Comparison of ENCODE assay signal across 24 mouse cellular contexts in genomic region chr4:131193900-131194419, GRCm38 (mm10).
A peak's percentile ranks its signal among the peaks of the same experiment; 100 is the strongest.
DNase-seq lines count a peak whose midpoint lies in the region; ATAC-seq lines count a peak whose summit lies in the region.
"Had no signal": no experiment of that assay in that cellular context is flagged by ENCODE, and none has a peak within 500 bp of the region (broad histone marks: within the 10 kb centered on the region; RNA-seq: fewer than 3 reads in every experiment).

No protein-coding gene starts in this region.

- no peak for ATAC-seq in cerebellum, adult (ENCODE audit: insufficient number of reproducible peaks, low FRiP score, low TSS enrichment)
- peak; percentile 59; the same call in 1 of the 2 replicates for ATAC-seq in hindbrain, embryonic 15.5 days (ENCODE audit: low FRiP score, low read depth)
- ATAC-seq in hindbrain, embryonic 11.5 days (ENCODE audit: low FRiP score), result no peak
- ATAC-seq in kidney, embryonic 15.5 days (replicated peaks; ENCODE audit: low FRiP score), result no peak
- peak; percentile 50; the same call in 1 of the 2 replicates for ATAC-seq in neural tube, embryonic 13.5 days (ENCODE audit: low read depth)
- ATAC-seq: activated CD4-positive, CD25-positive, alpha-beta regulatory T cell, adult 4 months; CD4-positive, CD25-positive, alpha-beta regulatory T cell, adult 4 months; forebrain, embryonic 13.5 days; forebrain, embryonic 15.5 days; forebrain, postnatal 0 days; Patski had no signal

- H3K9ac ChIP-seq in hindbrain, embryonic 15.5 days, result no peak overlapping the region
- no peak overlapping the region for H3K9ac ChIP-seq in hindbrain, embryonic 11.5 days (ENCODE audit: low read depth, low read length)
- H3K9ac ChIP-seq in kidney, embryonic 15.5 days, result no peak overlapping the region
- no peak overlapping the region for H3K9ac ChIP-seq in neural tube, embryonic 13.5 days
- H3K9ac ChIP-seq: embryonic facial prominence, embryonic 12.5 days; forebrain, embryonic 13.5 days; forebrain, embryonic 15.5 days; forebrain, postnatal 0 days had no signal

- no peaks in the 10 kb centered on the region for H3K9me3 ChIP-seq in hindbrain, embryonic 15.5 days
- H3K9me3 ChIP-seq in hindbrain, embryonic 11.5 days (ENCODE audit: control insufficient read depth, low read length), result no peaks in the 10 kb centered on the region
- H3K9me3 ChIP-seq in kidney, embryonic 15.5 days (replicated peaks), result no peaks in the 10 kb centered on the region
- no peaks in the 10 kb centered on the region for H3K9me3 ChIP-seq in neural tube, embryonic 13.5 days
- H3K9me3 ChIP-seq: embryonic facial prominence, embryonic 10.5 days; embryonic facial prominence, embryonic 12.5 days; forebrain, embryonic 13.5 days; forebrain, embryonic 15.5 days; G1E had no signal

- H3K4me3 ChIP-seq in hindbrain, embryonic 15.5 days, result no peak overlapping the region
- H3K4me3 ChIP-seq in hindbrain, embryonic 11.5 days (ENCODE audit: low read depth, low read length), result no peak overlapping the region
- no peak overlapping the region for H3K4me3 ChIP-seq in kidney, embryonic 15.5 days (replicated peaks)
- no peak overlapping the region for H3K4me3 ChIP-seq in neural tube, embryonic 13.5 days
- H3K4me3 ChIP-seq: embryonic facial prominence, embryonic 10.5 days; embryonic facial prominence, embryonic 12.5 days; forebrain, embryonic 13.5 days; forebrain, embryonic 15.5 days had no signal

- H3K4me2 ChIP-seq in hindbrain, embryonic 15.5 days, result no peak overlapping the region
- no peak overlapping the region for H3K4me2 ChIP-seq in hindbrain, embryonic 11.5 days (replicated peaks; ENCODE audit: low read depth, low read length)
- H3K4me2 ChIP-seq in kidney, embryonic 15.5 days, result peak overlapping the region; percentile 16; the same call in 1 of the 2 replicates
- no peak overlapping the region for H3K4me2 ChIP-seq in neural tube, embryonic 13.5 days
- H3K4me2 ChIP-seq: embryonic facial prominence, embryonic 12.5 days; forebrain, embryonic 13.5 days; forebrain, embryonic 15.5 days had no signal

- 59% methylated on average over 20 of the region's 20 CpGs for WGBS in hindbrain, embryonic 15.5 days
- 77% methylated on average over 20 of the region's 20 CpGs for WGBS in hindbrain, embryonic 11.5 days
- WGBS in kidney, embryonic 15.5 days, result 19% methylated on average over 20 of the region's 20 CpGs
- 59% methylated on average over 20 of the region's 20 CpGs for WGBS in neural tube, embryonic 13.5 days

- peak; percentile 40 for DNase-seq in cerebellum, adult 9-10 months
- DNase-seq in hindbrain, embryonic 11.5 days (ENCODE audit: low spot score), result no peak
- no peak for DNase-seq in kidney, postnatal 4 days
- no peak for DNase-seq in neural tube, embryonic 10.5 days (ENCODE audit: extremely low spot score, low spot score)
- DNase-seq: adrenal gland, adult 8-10 months; adrenal gland, postnatal 14 days; adrenal gland, postnatal 36 days; B cell, adult 2 months; cerebellum, adult 11 months; cerebellum, adult 9-11 months; cerebellum, postnatal 25 days; forebrain, postnatal 0 days had no signal

- no peaks in the 10 kb centered on the region for H3K27me3 ChIP-seq in hindbrain, embryonic 15.5 days
- no peaks in the 10 kb centered on the region for H3K27me3 ChIP-seq in hindbrain, embryonic 11.5 days (ENCODE audit: control insufficient read depth, insufficient read depth, low read length)
- H3K27me3 ChIP-seq in kidney, embryonic 15.5 days, result peaks cover 8% of the 10 kb centered on the region
- H3K27me3 ChIP-seq in neural tube, embryonic 13.5 days, result no peaks in the 10 kb centered on the region
- H3K27me3 ChIP-seq: embryonic facial prominence, embryonic 12.5 days; forebrain, embryonic 13.5 days; forebrain, embryonic 15.5 days had no signal

- H3K36me3 ChIP-seq in hindbrain, embryonic 15.5 days, result no peaks in the 10 kb centered on the region
- H3K36me3 ChIP-seq in hindbrain, embryonic 11.5 days (ENCODE audit: control insufficient read depth, insufficient read depth, low read length), result no peaks in the 10 kb centered on the region
- H3K36me3 ChIP-seq in kidney, embryonic 15.5 days, result no peaks in the 10 kb centered on the region
- H3K36me3 ChIP-seq in neural tube, embryonic 13.5 days, result no peaks in the 10 kb centered on the region
- H3K36me3 ChIP-seq: embryonic facial prominence, embryonic 10.5 days; embryonic facial prominence, embryonic 12.5 days; forebrain, embryonic 15.5 days; G1E had no signal

- H3K27ac ChIP-seq in hindbrain, embryonic 15.5 days (replicated peaks), result no peak overlapping the region
- H3K27ac ChIP-seq in hindbrain, embryonic 11.5 days (ENCODE audit: low read depth, low read length), result no peak overlapping the region
- H3K27ac ChIP-seq in kidney, embryonic 15.5 days, result no peak overlapping the region
- H3K27ac ChIP-seq in neural tube, embryonic 13.5 days (replicated peaks), result no peak overlapping the region
- H3K27ac ChIP-seq: embryonic facial prominence, embryonic 10.5 days; embryonic facial prominence, embryonic 12.5 days; forebrain, embryonic 13.5 days; forebrain, embryonic 15.5 days had no signal

- H3K4me1 ChIP-seq in hindbrain, embryonic 15.5 days (replicated peaks), result peaks cover 6% of the 10 kb centered on the region
- no peaks in the 10 kb centered on the region for H3K4me1 ChIP-seq in hindbrain, embryonic 11.5 days (replicated peaks; ENCODE audit: control insufficient read depth, insufficient read depth, low read length)
- H3K4me1 ChIP-seq in kidney, embryonic 15.5 days, result peaks cover 15% of the 10 kb centered on the region
- H3K4me1 ChIP-seq in neural tube, embryonic 13.5 days (replicated peaks), result peaks cover 13% of the 10 kb centered on the region
- H3K4me1 ChIP-seq: embryonic facial prominence, embryonic 10.5 days; embryonic facial prominence, embryonic 12.5 days had no signal

Comparison
In these comparisons a context has a peak if more than half of its experiments do, and no peak if none do; other contexts are left out.
1. ATAC-seq: peak in hindbrain, embryonic 15.5 days (single experiment) and neural tube, embryonic 13.5 days (single experiment); none in cerebellum, adult (single experiment), hindbrain, embryonic 11.5 days (single experiment) and kidney, embryonic 15.5 days (single experiment).